Mouse (Mus musculus) olfactory bulb, adult 2 months (tissue): ENCODE data around the gene Bcar3. TPM values are rescaled to one million over a fixed set of nuclear protein-coding genes. Genes with fewer than 3 reads are reported as not detected.
"Not testable (repeated sequence)": the region's sequence is repeated elsewhere in the genome, so short reads cannot be mapped to it uniquely, and the experiment has no call there.

Source experiments
- H3K27ac ChIP-seq: fragments of 200-500 bp; 2 replicates; pipeline ENCODE4 v1.5.1; 2012; ENCODE audit warnings: low read depth, low read length; ENCODE audit not compliant: insufficient read depth
- H3K4me1 ChIP-seq: fragments of 200-500 bp; 2 replicates; pipeline ENCODE4 v1.6.1; 2012; ENCODE audit warnings: low read length; ENCODE audit not compliant: control insufficient read depth, insufficient read depth
- H3K4me3 ChIP-seq: fragments of 200-500 bp; 2 replicates; pipeline ENCODE4 v1.5.1; 2012; ENCODE audit warnings: mild to moderate bottlenecking, low read depth, low read length, moderate library complexity; ENCODE audit not compliant: insufficient read depth
- CTCF ChIP-seq: fragments of 200-500 bp; IDR thresholded peaks from 2 replicates; pipeline ENCODE4 v1.5.1; 2012; ENCODE audit warnings: low read depth, mild to moderate bottlenecking, low read length, moderate library complexity; ENCODE audit not compliant: insufficient read depth
- POLR2A ChIP-seq: fragments of 200-500 bp; IDR thresholded peaks from 2 replicates; pipeline ENCODE4 v1.6.1; 2012; ENCODE audit warnings: mild to moderate bottlenecking, low read depth, low read length, moderate library complexity; ENCODE audit not compliant: insufficient read depth
- WGBS: fragments of 180-500 bp; shearing (Covaris S2); methylation state at CpG from one replicate; pipeline ENCODE4 v1.1.7; 2018; 5-methylcytosine and 5-hydroxymethylcytosine counted together
- polyA plus RNA-seq: library from polyadenylated mRNA; stranded (reverse); fragments of >200 nt; gene quantifications from 2 replicates; pipeline ENCODE4 v1.2.4, GENCODE M21; 2012; ENCODE audit warnings: low replicate concordance; ENCODE audit not compliant: missing spikeins, insufficient read depth, insufficient read length

Bcar3 gene
- polyA plus RNA-seq, 1 experiment: not detected

DNA sequence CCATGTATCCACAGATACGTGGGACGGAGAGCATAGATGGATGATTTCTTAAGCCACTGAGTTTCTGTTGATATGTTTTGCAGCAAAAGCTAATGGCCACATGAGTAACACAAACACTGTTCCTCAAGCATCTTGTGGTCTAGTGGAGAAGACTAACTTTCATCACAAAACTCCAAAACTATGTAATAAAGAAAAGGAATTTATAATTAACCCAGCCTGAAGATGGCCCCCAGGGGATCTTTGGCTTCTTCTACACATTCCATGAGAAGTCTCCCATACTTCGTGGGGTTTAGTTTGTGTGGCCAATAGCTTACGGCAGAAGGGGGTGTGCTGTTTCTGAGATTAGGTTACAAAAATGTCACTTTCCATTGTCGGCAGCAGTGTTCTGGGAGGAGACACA lies 92.5 kb downstream of the Bcar3 start:
- TF ChIP-seq POLR2A: no peak
- no peak for TF ChIP-seq CTCF
- Histone ChIP-seq H3K27ac (no peak overlapping the region), H3K4me3 (no peak overlapping the region), H3K4me1 (no peaks in the 10 kb centered on the region)
- WGBS: 96% methylated on average over 5 of the region's 5 CpGs

DNA sequence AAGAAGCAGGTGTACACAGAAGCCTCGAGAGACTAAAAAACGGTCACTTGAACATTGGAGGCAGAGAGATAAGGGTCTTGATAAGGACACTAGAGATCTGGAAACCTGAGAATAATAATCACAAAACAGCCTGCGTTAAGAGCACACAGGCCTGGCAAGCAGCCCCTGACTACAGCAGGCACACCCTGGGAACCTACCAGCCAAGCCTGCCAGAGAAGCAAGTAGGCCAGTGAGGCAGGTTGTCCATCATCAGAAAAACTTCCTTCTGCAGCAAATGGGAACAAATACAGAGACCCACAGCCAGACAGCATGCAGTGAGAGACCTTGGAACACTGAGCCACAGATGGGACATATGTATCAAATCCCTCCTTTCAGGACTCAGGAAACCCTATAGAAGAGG lies 93.8 kb downstream of the Bcar3 start:
- Histone ChIP-seq H3K4me3 (no peak overlapping the region), H3K4me1 (no peaks in the 10 kb centered on the region), H3K27ac (no peak overlapping the region)
- 86% methylated on average over 3 of the region's 3 CpGs for WGBS
- TF ChIP-seq CTCF (no peak), POLR2A (no peak)

DNA sequence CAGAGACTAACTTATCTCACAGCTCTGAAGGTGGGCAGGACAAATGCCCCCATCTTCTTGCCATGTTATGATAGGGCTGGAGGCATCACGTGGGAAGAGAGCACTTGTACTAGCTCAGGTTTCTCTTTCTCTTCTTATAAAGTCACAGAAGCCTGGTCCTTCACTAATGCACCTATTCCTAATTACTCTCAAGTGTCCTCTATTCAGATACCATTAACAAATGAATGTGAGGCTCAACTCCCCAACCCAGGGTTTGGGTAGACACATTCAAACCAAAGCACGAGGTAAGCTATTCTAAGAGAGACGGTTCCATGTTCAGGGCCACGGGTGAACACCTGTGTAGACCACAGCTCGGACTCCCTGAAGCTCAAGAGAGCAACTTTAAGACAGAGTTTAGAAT lies 96.0 kb downstream of the Bcar3 start:
- Histone ChIP-seq H3K27ac (no peak overlapping the region), H3K4me3 (no peak overlapping the region), H3K4me1 (no peaks in the 10 kb centered on the region)
- WGBS: 93% methylated on average over 5 of the region's 5 CpGs
- TF ChIP-seq CTCF (no peak), POLR2A (no peak)

DNA sequence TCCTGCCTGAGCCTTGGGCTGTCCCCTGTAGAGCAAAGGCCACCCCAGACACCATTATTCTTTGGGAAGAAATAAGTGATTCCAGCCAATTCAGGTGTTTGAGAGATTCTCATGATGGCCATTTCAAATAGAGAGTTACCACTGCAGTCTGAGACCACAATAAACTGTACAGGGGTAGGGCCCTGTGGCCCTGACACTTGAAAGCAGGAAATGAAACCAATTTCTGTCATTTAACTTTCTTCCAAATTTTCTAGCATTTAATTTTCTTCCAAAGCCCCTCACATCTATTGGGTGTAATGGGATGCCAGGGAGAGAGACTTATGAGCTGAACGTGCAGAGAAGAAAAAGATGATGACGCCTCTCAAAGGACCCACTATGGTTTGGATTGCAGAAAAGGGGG lies 97.2 kb downstream of the Bcar3 start:
- Histone ChIP-seq H3K27ac (no peak overlapping the region), H3K4me1 (no peaks in the 10 kb centered on the region), H3K4me3 (no peak overlapping the region)
- no peak for TF ChIP-seq POLR2A
- no peak for TF ChIP-seq CTCF
- WGBS: 97% methylated on average over 2 of the region's 2 CpGs

DNA sequence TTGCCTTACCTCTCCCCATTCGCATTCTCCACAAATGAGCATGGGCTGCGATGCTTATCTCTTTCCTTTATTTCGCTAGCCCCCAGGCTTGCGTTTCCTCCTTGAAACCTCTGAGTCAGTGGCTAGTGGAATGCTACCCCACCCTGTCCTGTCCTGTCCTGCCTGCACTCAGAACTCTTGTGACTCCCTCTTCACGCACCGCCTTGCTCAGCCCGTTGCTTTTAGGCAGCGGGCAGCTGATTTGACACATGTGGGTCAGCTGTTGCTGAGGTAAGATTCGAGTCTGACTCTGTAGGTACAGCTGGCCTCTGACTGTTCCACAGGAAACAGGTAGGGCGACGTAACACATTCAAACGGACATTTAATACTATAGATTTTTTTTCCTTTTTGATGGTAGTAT lies 97.9 kb downstream of the Bcar3 start:
- Histone ChIP-seq H3K27ac (no peak overlapping the region), H3K4me1 (no peaks in the 10 kb centered on the region), H3K4me3 (no peak overlapping the region)
- TF ChIP-seq POLR2A: no peak
- no peak for TF ChIP-seq CTCF
- 82% methylated on average over 12 of the region's 12 CpGs for WGBS

DNA sequence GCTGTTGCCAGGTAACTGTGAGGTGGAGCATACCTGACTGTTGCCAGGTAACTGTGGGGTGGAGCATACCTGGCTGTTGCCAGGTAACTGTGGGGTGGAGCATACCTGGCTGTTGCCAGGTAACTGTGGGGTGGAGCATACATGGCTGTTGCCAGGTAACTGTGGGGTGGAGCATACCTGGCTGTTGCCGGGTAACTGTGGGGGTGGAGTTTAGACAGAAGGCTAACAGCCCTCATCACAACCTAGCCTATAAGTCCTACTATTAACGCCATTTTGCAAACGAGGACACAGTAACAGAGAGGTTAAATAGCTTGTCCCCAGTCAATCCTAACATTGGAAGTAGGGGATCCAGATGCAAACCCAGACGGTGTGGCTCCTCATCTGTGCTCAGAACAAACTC lies 99.5 kb downstream of the Bcar3 start:
- not testable (repeated sequence) for H3K27ac ChIP-seq, H3K4me1 ChIP-seq, H3K4me3 ChIP-seq
- WGBS: 66% methylated on average over 4 of the region's 4 CpGs

DNA sequence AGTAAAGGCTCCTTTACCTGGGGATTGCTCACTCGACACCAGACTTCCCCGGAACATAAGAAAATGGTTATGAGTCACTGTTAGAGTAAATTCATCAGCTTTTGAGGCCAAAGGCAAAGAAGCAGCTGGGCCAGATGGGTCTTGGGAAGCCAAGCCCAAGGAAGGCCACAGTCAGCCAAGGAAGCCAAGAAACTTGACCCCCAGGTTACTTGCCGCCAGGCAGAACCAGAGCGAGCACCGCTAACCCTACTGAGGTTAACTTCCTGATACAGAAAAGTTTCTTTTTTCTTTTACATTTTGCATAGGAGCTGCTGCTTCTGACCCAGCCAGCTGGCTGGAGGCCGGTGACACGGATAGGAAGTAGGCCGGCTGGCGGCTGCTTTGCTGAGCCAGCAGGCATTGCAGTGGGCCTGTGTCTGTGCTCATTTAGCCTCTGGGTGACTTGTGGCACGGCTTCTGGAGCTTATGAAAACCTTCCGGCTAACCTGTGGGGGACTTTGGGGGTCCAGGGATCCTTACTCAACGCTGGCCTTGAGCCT lies 100.0 kb downstream of the Bcar3 start:
- Histone ChIP-seq H3K4me1 (no peaks in the 10 kb centered on the region), H3K4me3 (no peak overlapping the region), H3K27ac (no peak overlapping the region)
- 82% methylated on average over 12 of the region's 12 CpGs for WGBS
- TF ChIP-seq POLR2A (no peak), CTCF (no peak)

DNA sequence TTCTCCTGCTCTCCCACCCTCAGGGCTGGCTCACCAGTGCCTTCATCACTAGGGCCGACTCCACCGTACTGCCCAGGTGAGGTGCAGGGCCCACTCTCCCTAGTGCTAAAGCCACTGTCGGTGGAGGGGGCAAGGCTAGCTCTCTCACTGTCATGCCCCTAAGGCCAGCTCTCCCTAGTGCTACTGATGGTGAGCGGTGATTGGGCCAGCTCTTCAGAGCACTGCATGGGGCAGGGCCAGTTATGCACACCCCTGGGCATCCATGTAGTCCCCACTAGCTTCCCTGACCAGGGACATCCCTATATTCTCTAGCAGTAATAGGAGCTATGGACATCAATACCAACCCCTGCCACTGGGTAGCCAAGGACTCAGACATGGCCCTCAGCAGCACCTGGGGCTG lies 103.0 kb downstream of the Bcar3 start:
- TF ChIP-seq POLR2A (no peak), CTCF (no peak)
- WGBS: 97% methylated on average over 4 of the region's 4 CpGs
- Histone ChIP-seq H3K27ac (no peak overlapping the region), H3K4me1 (peaks cover 5% of the 10 kb centered on the region), H3K4me3 (no peak overlapping the region)

DNA sequence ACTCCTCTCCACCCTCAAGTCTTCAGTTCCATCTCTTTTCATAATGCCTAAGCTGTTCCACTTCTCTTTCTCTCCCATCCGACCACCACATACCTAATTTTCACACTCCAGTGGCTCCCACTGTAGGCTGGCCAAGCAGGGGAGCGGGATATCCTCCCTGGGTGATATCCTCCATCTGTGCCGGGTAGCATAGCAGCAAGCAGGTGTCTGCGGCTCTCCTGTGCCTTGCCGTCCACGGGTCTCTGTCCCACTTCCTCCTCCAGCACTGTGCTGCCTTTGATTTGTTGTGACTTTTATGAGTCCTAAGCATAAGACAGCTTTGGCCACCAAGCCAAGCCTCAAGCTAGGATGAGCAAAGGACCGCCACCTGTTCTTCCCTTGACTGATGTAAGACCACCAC lies 103.5 kb downstream of the Bcar3 start:
- Histone ChIP-seq H3K4me3 (no peak overlapping the region), H3K4me1 (peaks cover 8% of the 10 kb centered on the region), H3K27ac (no peak overlapping the region)
- TF ChIP-seq POLR2A (no peak), CTCF (no peak)
- 87% methylated on average over 7 of the region's 7 CpGs for WGBS

DNA sequence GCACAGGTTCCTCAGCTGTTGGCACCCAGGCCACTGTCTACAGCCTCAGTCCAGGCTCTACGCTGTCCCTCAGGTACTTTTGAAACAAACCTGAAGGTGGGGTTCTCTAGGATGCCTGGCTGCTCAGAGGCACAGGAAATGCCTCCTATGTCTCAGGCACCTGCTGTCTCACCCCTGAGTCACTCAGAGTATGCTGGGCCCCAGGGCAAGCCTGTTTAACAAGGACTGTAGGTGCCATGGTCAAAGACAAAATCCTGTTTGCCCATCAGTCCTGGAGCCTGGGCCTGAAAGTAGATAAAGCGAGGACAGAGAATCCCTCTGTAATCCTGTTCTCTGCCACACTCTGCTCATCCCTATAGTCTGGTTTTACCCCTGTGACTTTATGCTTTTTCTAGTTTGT lies 107.1 kb downstream of the Bcar3 start:
- TF ChIP-seq CTCF: no peak
- no peak overlapping the region for H3K4me3 ChIP-seq
- no peak overlapping the region for H3K27ac ChIP-seq
- 98% methylated on average over 2 of the region's 2 CpGs for WGBS
- H3K4me1 ChIP-seq: peaks cover 8% of the 10 kb centered on the region
